Mouse (Mus musculus) cerebellum, postnatal 25 days (tissue): ENCODE results near the gene Ppia.
A peak's percentile ranks its signal among the peaks of the same experiment; 100 is the strongest.
"Not testable (repeated sequence)": the region's sequence is repeated elsewhere in the genome, so short reads cannot be mapped to it uniquely, and the experiment has no call there.

Experiments
- DNase-seq, 2 experiments: peaks; one replicate each; pipeline ENCODE4 v3.0.0; 2021; ENCODE audit warnings: mixed read lengths in 2 of 2

The Ppia gene

GRCm38 (mm10) chr11:6404699-6405566 lies 10.3 kb upstream of the Ppia start:
- DNase-seq = peak; percentile 51 to 65

GRCm38 (mm10) chr11:6405591-6406081 lies 9.6 kb upstream of the Ppia start:
- peak; percentile 40 to 58 for DNase-seq

GRCm38 (mm10) chr11:6406251-6407161 lies 8.7 kb upstream of the Ppia start:
- peak; percentile 75 to 79 for DNase-seq

- no peak for DNase-seq
Observed at GRCm38 (mm10) chr11:6407162-6407621, 8.1 kb upstream of the Ppia start.

- DNase-seq = no peak
Observed at GRCm38 (mm10) chr11:6410050-6410602, 5.1 kb upstream of the Ppia start.

- not testable (repeated sequence) for DNase-seq
Observed at GRCm38 (mm10) chr11:6410755-6411154, 4.5 kb upstream of the Ppia start.

- peak; percentile 90 to 94 for DNase-seq
Observed at GRCm38 (mm10) chr11:6411684-6412083, 3.6 kb upstream of the Ppia start.

GRCm38 (mm10) chr11:6413264-6413663 lies 2.0 kb upstream of the Ppia start:
- DNase-seq = no peak

GRCm38 (mm10) chr11:6415551-6416404 lies 535 bp downstream of the Ppia start:
- DNase-seq = peak; percentile 100

GRCm38 (mm10) chr11:6416405-6417034 lies 1.3 kb downstream of the Ppia start:
- peak; percentile 84 to 91 for DNase-seq

GRCm38 (mm10) chr11:6417069-6417468 lies 1.8 kb downstream of the Ppia start:
- DNase-seq = no peak

- no peak for DNase-seq
Observed at GRCm38 (mm10) chr11:6417490-6417889, 2.2 kb downstream of the Ppia start.

- DNase-seq = no peak
Observed at GRCm38 (mm10) chr11:6418751-6419150, 3.5 kb downstream of the Ppia start.

- DNase-seq = not testable (repeated sequence)
Observed at GRCm38 (mm10) chr11:6419156-6419555, 3.9 kb downstream of the Ppia start.

- no peak for DNase-seq
Observed at GRCm38 (mm10) chr11:6420283-6420703, 5.0 kb downstream of the Ppia start.

- DNase-seq = no peak
Observed at GRCm38 (mm10) chr11:6420722-6421350, 5.6 kb downstream of the Ppia start.

GRCm38 (mm10) chr11:6430186-6430585 lies 14.9 kb downstream of the Ppia start:
- no peak for DNase-seq

GRCm38 (mm10) chr11:6436442-6436841 lies 21.2 kb downstream of the Ppia start:
- DNase-seq = peak; percentile 59 to 79

- DNase-seq = no peak
Observed at GRCm38 (mm10) chr11:6437667-6438066, 22.4 kb downstream of the Ppia start.

GRCm38 (mm10) chr11:6440171-6440570 lies 24.9 kb downstream of the Ppia start:
- DNase-seq = no peak

- DNase-seq = no peak
Observed at GRCm38 (mm10) chr11:6442566-6442965, 27.3 kb downstream of the Ppia start.
